Mouse (Mus musculus): Measurements from ENCODE around the gene Asf1a. TPM values are rescaled to one million over a fixed set of nuclear protein-coding genes. Genes with fewer than 3 reads are reported as not detected.

Gene Asf1a
- 26.8 TPM for polyA plus RNA-seq (2014; fragmentation: Illumina TruSeq; extraction: RNeasy Lipid Tissue Mini Kit (QIAGEN cat#74804); ENCODE audit: low read depth, low replicate concordance)

DNA sequence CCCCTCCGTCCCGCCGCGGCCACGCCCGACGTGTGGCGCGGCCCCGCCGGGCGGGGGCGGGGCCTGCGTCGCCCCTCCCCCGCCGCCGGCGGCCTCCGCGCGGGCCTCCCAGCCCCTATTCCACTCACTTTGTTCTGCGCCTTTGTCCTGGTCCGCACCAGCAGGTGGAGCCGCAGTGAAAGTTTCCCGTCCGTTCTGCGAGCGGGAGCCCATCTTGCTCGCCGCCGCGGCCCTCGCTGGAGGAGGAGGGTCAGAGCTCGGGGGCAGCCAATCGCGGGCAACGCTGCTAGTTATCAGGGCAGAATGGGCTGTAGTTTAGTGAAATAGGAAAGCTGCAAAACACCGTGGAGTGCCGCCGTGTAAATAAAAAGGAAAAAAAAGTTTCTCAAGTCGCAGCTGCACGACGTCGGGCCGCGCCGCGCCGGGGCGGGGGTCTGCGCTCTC, at the start of gene Asf1a:
Gene Asf1a, plus strand, starts transcription at position 81 of the 444 bp plus-strand sequence.

DNA sequence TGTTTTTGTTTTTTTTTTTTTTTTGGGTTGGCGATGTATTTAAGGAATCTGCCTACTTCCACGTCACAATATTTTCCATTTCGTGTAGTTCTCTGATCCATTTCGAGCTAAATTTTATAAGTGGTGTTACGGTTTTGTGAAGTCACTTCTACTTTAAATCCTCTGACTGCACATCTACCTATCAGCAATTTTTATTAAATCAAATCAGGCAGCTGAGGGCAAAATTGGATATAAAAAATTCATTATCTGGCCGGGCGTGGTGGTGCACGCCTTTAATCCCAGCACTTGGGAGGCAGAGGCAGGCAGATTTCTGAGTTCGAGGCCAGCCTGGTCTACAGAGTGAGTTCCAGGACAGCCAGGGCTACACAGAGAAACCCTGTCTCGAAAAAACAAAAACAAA, 33.8 kb downstream of the Asf1a start, which contains the start of gene Mcm9:
Gene Mcm9, minus strand, starts transcription at position 101 of the 400 bp plus-strand sequence.

Other genes starting within 250 kb of the Asf1a start
- gene Cep85l, start 216.8 kb upstream of the Asf1a start, polyA plus RNA-seq (2014; fragmentation: Illumina TruSeq; extraction: RNeasy Lipid Tissue Mini Kit (QIAGEN cat#74804); ENCODE audit: low read depth, low replicate concordance) = 10.9 TPM
- gene Mcm9, start 33.7 kb downstream of the Asf1a start, polyA plus RNA-seq (2014; fragmentation: Illumina TruSeq; extraction: RNeasy Lipid Tissue Mini Kit (QIAGEN cat#74804); ENCODE audit: low read depth, low replicate concordance) = 5.0 TPM
- gene Fam184a, start 154.4 kb downstream of the Asf1a start, polyA plus RNA-seq (2014; fragmentation: Illumina TruSeq; extraction: RNeasy Lipid Tissue Mini Kit (QIAGEN cat#74804); ENCODE audit: low read depth, low replicate concordance) = 1.8 TPM